Mouse (Mus musculus) adrenal gland (tissue): Measurements from ENCODE around the gene Fkbp1a.

ENCODE experiments used
- intact Hi-C: fragments of 180-260 bp; cut with DNase I; formaldehyde crosslinking; loops from one replicate; pipeline ENCODE4 v1.15.1; 2025

Gene Fkbp1a

DNA sequence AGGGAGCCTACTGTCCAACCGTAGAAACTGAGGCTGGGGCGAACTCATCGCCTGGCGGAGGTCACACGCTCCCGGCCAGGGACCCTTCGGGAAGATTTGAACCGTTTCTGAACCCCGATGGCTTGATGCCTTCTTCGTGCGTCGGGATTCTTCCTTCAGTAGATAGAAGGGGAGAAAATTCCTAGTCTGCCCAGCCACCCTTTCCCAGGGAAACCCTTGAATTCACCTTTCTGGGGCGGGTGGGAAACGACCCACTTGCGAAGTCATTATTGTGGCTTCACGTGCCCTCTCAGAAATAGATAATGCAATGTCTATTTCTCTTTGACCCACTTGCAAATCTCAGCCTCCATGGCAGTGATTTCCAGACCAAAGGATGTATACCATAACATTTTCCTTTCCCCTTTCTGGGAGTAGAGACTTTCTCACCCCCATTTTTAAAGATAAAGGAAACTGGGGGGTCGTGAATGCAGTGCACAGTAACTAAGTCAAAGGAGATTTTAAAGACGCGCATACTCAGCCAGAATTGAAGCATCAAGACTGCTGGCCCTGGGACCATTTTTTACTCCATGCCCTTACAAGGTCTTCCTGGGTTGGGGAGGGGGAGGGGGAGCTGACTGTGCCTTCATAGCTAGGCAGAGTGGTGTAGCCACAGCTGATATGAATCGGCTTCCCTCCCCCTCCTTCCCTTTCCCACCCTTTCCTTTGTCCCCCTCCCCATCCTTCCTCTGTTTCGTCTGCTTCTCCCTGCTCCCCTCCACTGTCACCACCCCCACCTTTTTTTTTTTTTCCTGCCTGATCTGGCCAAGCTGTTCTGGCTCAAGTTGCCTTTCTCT lies 996 bp downstream of the Fkbp1a start:
- intact Hi-C loops, result no loop called here

GRCm38 (mm10) chr2:151544673-151545072 lies 2.4 kb downstream of the Fkbp1a start:
- intact Hi-C loops, result no loop called here

DNA sequence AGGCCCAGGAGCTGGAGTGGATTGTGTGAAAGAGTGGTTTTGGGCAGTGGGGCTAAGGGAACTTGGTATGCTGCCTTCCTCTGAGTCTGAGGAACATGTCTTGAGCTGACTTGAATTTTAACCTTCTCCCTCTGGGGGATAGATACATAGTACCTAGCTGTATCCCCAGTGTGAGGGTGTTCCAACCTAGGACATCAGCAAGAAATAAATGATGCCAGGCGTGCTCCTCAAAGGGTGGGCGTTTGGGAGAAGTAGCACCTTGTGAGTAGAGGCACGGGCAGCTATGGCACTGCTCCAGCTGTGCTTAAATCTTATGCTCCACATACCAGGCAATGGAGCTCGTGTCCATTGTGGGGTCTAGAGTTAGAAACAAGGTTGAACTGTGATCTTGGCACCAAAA lies 4.3 kb downstream of the Fkbp1a start:
- intact Hi-C loops, result no loop called here

DNA sequence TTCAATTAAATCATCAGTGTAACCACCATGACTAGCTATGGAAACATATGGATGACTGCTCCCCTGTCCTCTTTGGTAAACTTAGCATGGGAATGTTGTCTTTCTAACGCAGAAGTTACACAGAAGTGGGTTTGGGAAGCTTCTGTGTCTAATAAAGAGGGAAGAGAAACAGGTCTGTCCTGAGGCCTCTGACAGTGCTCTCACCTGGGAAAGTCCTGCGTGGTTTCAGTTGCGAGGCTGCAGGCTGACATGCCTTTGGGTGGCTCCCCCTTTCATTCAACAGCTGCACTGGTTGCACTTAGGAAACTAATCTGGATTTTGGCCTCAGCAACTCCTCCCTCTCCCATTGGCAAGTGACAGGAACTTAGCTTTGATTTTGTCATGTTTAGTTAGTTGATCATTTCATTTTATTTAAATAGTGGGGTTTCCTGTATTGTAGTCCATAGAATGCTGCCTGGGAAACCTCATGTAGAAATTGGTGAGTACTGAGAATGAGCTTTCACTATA lies 7.4 kb downstream of the Fkbp1a start:
- intact Hi-C loops, result no loop called here

GRCm38 (mm10) chr2:151562930-151563921 lies 20.9 kb downstream of the Fkbp1a start:
- intact Hi-C loops, result no loop called here

DNA sequence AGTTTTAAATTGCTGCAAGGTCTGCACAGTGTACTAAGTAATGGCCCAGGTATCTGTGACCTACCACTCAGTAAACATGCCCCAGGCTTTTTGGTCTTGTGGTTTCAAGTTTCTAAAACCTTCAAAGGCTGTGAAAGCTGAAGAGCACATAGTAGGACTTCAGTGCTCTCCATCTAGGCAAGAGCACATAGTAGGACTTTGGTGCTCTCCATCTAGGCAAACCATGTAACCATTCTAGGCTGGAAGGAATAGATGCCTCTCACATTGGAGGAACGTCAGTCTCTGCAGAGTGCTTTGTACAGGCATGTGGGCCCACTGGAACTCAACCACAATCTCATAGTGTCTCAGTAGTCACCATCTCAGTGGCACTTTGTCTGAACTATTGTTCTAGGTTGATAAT lies 21.7 kb downstream of the Fkbp1a start:
- intact Hi-C loops, result no loop called here

GRCm38 (mm10) chr2:151564986-151565385 lies 22.7 kb downstream of the Fkbp1a start:
- intact Hi-C loops, result no loop called here

GRCm38 (mm10) chr2:151566856-151567255 lies 24.6 kb downstream of the Fkbp1a start:
- intact Hi-C loops, result no loop called here

GRCm38 (mm10) chr2:151569452-151569851 lies 27.2 kb downstream of the Fkbp1a start:
- intact Hi-C loops, result no loop called here

GRCm38 (mm10) chr2:151571873-151572700 lies 29.8 kb downstream of the Fkbp1a start, which contains the start of gene Sdcbp2:
Sdcbp2 (plus strand) TSS chr2:151572622.
- intact Hi-C loops, result loop anchor here (10.0 kb wide), 1 partner anchor 77 kb away; the partner anchor contains the start of gene Nsfl1c

GRCm38 (mm10) chr2:151573667-151574066 lies 31.4 kb downstream of the Fkbp1a start:
- intact Hi-C loops, result loop anchor here (10.0 kb wide), 1 partner anchor 79 kb away; the partner anchor contains the start of gene Nsfl1c

- intact Hi-C loops, result loop anchor here (5.0 to 10.0 kb wide), 2 partner anchors 80 to 108 kb away; partner anchors contain the start of gene Nsfl1c
These were observed 32.3 kb downstream of the Fkbp1a start for GRCm38 (mm10) chr2:151574607-151575006.

DNA sequence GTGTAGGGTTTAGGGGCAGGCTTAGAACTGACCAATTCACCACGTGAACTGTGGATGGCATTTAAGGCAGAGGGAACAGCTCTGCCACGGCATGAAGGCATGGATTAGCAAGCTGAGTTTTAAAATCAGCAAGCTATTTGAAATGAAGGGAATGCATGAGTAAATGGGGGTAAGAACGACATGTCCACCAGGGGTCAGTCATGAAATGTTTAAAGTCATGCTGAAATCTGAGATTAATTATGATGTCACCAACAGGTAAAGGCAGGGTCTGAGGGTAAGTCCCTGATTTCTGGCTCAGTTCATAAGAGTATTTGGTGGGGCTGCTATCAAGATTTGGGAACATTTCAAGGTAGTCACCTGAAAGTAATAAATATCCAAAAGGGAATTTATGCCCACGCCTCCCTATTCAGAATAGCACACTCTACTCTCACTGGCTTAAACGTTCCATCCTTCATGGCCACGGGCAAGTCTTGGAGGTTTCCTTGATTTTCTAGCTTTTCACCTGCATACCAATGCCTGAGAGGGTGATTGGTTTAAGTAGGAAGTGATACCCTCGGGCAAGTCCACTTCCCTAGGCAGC lies 32.9 kb downstream of the Fkbp1a start:
- intact Hi-C loops, result loop anchor here (5.0 to 10.0 kb wide), 2 partner anchors 80 to 107 kb away; partner anchors contain the start of gene Nsfl1c

DNA sequence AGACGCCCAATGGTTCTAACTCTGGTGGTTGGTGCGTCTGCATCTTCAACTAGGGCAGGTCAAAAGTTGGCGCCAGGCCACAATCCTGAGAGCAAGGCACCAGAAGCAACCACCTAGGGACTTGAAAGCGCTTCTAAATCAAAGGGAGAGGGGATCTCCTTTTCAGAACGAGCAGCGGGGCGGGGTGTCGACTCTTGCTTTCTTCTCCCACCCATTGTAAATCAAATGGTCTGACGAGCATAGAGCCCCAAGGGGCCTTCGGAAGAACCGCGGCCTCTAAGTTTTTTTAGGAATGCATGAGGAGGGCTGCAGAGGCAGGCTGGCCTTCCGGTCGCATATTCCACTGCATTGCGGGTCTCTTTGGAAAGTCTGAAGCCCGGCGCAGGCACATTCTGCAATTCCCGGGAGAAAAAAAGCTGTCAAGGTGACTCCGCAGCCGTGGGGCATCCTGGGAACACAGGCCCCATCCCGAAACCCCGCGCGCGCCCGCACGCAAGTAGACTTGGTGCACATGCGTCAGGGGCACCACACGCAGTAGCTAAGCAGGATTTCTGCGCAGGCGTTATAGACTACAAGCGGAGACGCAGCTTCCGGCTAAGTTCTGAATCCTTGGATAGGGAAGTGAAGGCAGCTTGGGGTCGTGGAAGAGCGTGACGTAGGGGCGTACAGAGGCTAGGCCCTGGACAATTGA lies 33.6 kb downstream of the Fkbp1a start:
- intact Hi-C loops, result loop anchor here (5.0 to 10.0 kb wide), 2 partner anchors 81 to 106 kb away; partner anchors contain the start of gene Nsfl1c

- intact Hi-C loops, result loop anchor here (5.0 to 10.0 kb wide), 2 partner anchors 84 to 103 kb away; partner anchors contain the start of gene Nsfl1c
These were observed 36.9 kb downstream of the Fkbp1a start for GRCm38 (mm10) chr2:151579183-151579582.

- intact Hi-C loops, result no loop called here
These were observed 38.7 kb downstream of the Fkbp1a start for GRCm38 (mm10) chr2:151580945-151581344.

GRCm38 (mm10) chr2:151585934-151586333 lies 43.7 kb downstream of the Fkbp1a start:
- intact Hi-C loops, result no loop called here

GRCm38 (mm10) chr2:151586807-151587206 lies 44.5 kb downstream of the Fkbp1a start:
- intact Hi-C loops, result no loop called here

GRCm38 (mm10) chr2:151587306-151587705 lies 45.0 kb downstream of the Fkbp1a start:
- intact Hi-C loops, result no loop called here
